Mouse (Mus musculus): ENCODE results near the gene Osbpl3. TPM values are rescaled to one million over a fixed set of nuclear protein-coding genes. Genes with fewer than 3 reads are reported as not detected.

Osbpl3 gene
- polyA plus RNA-seq, 1 experiment from 2014 or later, result 6.4 TPM

- H3K9me3 ChIP-seq (ENCODE audit: control insufficient read depth, low read length), result no peaks in the 10 kb centered on the region
- H3K4me1 ChIP-seq (replicated peaks; ENCODE audit: control insufficient read depth, insufficient read depth, low read length), result peaks cover 11% of the 10 kb centered on the region
- no peak for ATAC-seq (ENCODE audit: low read depth)
- H3K4me2 ChIP-seq (ENCODE audit: low read depth, low read length), result no peak overlapping the region
- no peak overlapping the region for H3K9ac ChIP-seq (ENCODE audit: low read length)
- no peak overlapping the region for H3K27ac ChIP-seq (ENCODE audit: low read length)
- H3K36me3 ChIP-seq (ENCODE audit: control insufficient read depth, insufficient read depth, low read length), result no peaks in the 10 kb centered on the region
- H3K27me3 ChIP-seq (ENCODE audit: control insufficient read depth, insufficient read depth, low read depth, low read length), result no peaks in the 10 kb centered on the region
- WGBS, result 88% methylated on average over 4 of the region's 4 CpGs
- H3K4me3 ChIP-seq (ENCODE audit: low read length), result no peak overlapping the region
Observed at GRCm38 (mm10) chr6:50326192-50326591, 129.8 kb downstream of the Osbpl3 start.

- H3K4me3 ChIP-seq (ENCODE audit: low read length), result no peak overlapping the region
- H3K36me3 ChIP-seq (ENCODE audit: control insufficient read depth, insufficient read depth, low read length), result no peaks in the 10 kb centered on the region
- ATAC-seq (ENCODE audit: low read depth), result no peak
- 60% methylated on average over 9 of the region's 9 CpGs for WGBS
- peaks cover 11% of the 10 kb centered on the region for H3K4me1 ChIP-seq (replicated peaks; ENCODE audit: control insufficient read depth, insufficient read depth, low read length)
- H3K27ac ChIP-seq (ENCODE audit: low read length), result no peak overlapping the region
- H3K9ac ChIP-seq (ENCODE audit: low read length), result no peak overlapping the region
- no peak overlapping the region for H3K4me2 ChIP-seq (ENCODE audit: low read depth, low read length)
- no peaks in the 10 kb centered on the region for H3K9me3 ChIP-seq (ENCODE audit: control insufficient read depth, low read length)
- H3K27me3 ChIP-seq (ENCODE audit: control insufficient read depth, insufficient read depth, low read depth, low read length), result no peaks in the 10 kb centered on the region
Observed at GRCm38 (mm10) chr6:50325485-50325884, 130.5 kb downstream of the Osbpl3 start.

GRCm38 (mm10) chr6:50322631-50323030 is 133.4 kb downstream of the Osbpl3 start:
- H3K4me3 ChIP-seq (ENCODE audit: low read length), result no peak overlapping the region
- H3K27me3 ChIP-seq (ENCODE audit: control insufficient read depth, insufficient read depth, low read depth, low read length), result no peaks in the 10 kb centered on the region
- H3K9ac ChIP-seq (ENCODE audit: low read length), result no peak overlapping the region
- no peaks in the 10 kb centered on the region for H3K36me3 ChIP-seq (ENCODE audit: control insufficient read depth, insufficient read depth, low read length)
- H3K9me3 ChIP-seq (ENCODE audit: control insufficient read depth, low read length), result no peaks in the 10 kb centered on the region
- H3K4me1 ChIP-seq (replicated peaks; ENCODE audit: control insufficient read depth, insufficient read depth, low read length), result no peaks in the 10 kb centered on the region
- no peak overlapping the region for H3K4me2 ChIP-seq (ENCODE audit: low read depth, low read length)
- H3K27ac ChIP-seq (ENCODE audit: low read length), result no peak overlapping the region
- 53% methylated on average over 9 of the region's 9 CpGs for WGBS
- ATAC-seq (ENCODE audit: low read depth), result no peak

- Histone ChIP-seq H3K9ac (ENCODE audit: low read length) (no peak overlapping the region), H3K4me3 (ENCODE audit: low read length) (no peak overlapping the region), H3K27ac (ENCODE audit: low read length) (no peak overlapping the region), H3K27me3 (ENCODE audit: control insufficient read depth, insufficient read depth, low read depth, low read length) (no peaks in the 10 kb centered on the region), H3K4me1 (replicated peaks; ENCODE audit: control insufficient read depth, insufficient read depth, low read length) (no peaks in the 10 kb centered on the region), H3K9me3 (ENCODE audit: control insufficient read depth, low read length) (no peaks in the 10 kb centered on the region), H3K4me2 (ENCODE audit: low read depth, low read length) (no peak overlapping the region), H3K36me3 (ENCODE audit: control insufficient read depth, insufficient read depth, low read length) (no peaks in the 10 kb centered on the region)
- 59% methylated on average over 6 of the region's 6 CpGs for WGBS
- ATAC-seq (ENCODE audit: low read depth), result no peak
Observed at GRCm38 (mm10) chr6:50321739-50322138, 134.3 kb downstream of the Osbpl3 start.

GRCm38 (mm10) chr6:50318590-50319172 is 137.3 kb downstream of the Osbpl3 start:
- Histone ChIP-seq H3K27me3 (ENCODE audit: control insufficient read depth, insufficient read depth, low read depth, low read length) (no peaks in the 10 kb centered on the region), H3K4me3 (ENCODE audit: low read length) (no peak overlapping the region), H3K27ac (ENCODE audit: low read length) (no peak overlapping the region), H3K9me3 (ENCODE audit: control insufficient read depth, low read length) (no peaks in the 10 kb centered on the region), H3K4me2 (ENCODE audit: low read depth, low read length) (no peak overlapping the region), H3K36me3 (ENCODE audit: control insufficient read depth, insufficient read depth, low read length) (no peaks in the 10 kb centered on the region), H3K9ac (ENCODE audit: low read length) (no peak overlapping the region), H3K4me1 (replicated peaks; ENCODE audit: control insufficient read depth, insufficient read depth, low read length) (no peaks in the 10 kb centered on the region; the same call in 1 of the 2 replicates)
- ATAC-seq (ENCODE audit: low read depth), result no peak
- WGBS, result 72% methylated on average over 7 of the region's 7 CpGs

GRCm38 (mm10) chr6:50318150-50318549 is 137.9 kb downstream of the Osbpl3 start:
- Histone ChIP-seq H3K27ac (ENCODE audit: low read length) (no peak overlapping the region), H3K4me2 (ENCODE audit: low read depth, low read length) (no peak overlapping the region), H3K36me3 (ENCODE audit: control insufficient read depth, insufficient read depth, low read length) (no peaks in the 10 kb centered on the region), H3K9ac (ENCODE audit: low read length) (no peak overlapping the region), H3K4me3 (ENCODE audit: low read length) (no peak overlapping the region), H3K4me1 (replicated peaks; ENCODE audit: control insufficient read depth, insufficient read depth, low read length) (no peaks in the 10 kb centered on the region; the same call in 1 of the 2 replicates), H3K9me3 (ENCODE audit: control insufficient read depth, low read length) (no peaks in the 10 kb centered on the region), H3K27me3 (ENCODE audit: control insufficient read depth, insufficient read depth, low read depth, low read length) (no peaks in the 10 kb centered on the region)
- 64% methylated on average over 2 of the region's 2 CpGs for WGBS
- ATAC-seq (ENCODE audit: low read depth), result no peak

GRCm38 (mm10) chr6:50316795-50317505 is 139.1 kb downstream of the Osbpl3 start:
- no peak overlapping the region for H3K4me3 ChIP-seq (ENCODE audit: low read length)
- no peaks in the 10 kb centered on the region; the same call in 1 of the 2 replicates for H3K4me1 ChIP-seq (replicated peaks; ENCODE audit: control insufficient read depth, insufficient read depth, low read length)
- H3K36me3 ChIP-seq (ENCODE audit: control insufficient read depth, insufficient read depth, low read length), result no peaks in the 10 kb centered on the region
- H3K9me3 ChIP-seq (ENCODE audit: control insufficient read depth, low read length), result no peaks in the 10 kb centered on the region
- no peak for ATAC-seq (ENCODE audit: low read depth)
- no peak overlapping the region for H3K9ac ChIP-seq (ENCODE audit: low read length)
- WGBS, result 85% methylated on average over 7 of the region's 7 CpGs
- no peaks in the 10 kb centered on the region for H3K27me3 ChIP-seq (ENCODE audit: control insufficient read depth, insufficient read depth, low read depth, low read length)
- H3K4me2 ChIP-seq (ENCODE audit: low read depth, low read length), result no peak overlapping the region
- no peak overlapping the region for H3K27ac ChIP-seq (ENCODE audit: low read length)

- 48% methylated on average over 12 of the region's 12 CpGs for WGBS
- Histone ChIP-seq H3K36me3 (ENCODE audit: control insufficient read depth, insufficient read depth, low read length) (no peaks in the 10 kb centered on the region), H3K4me1 (replicated peaks; ENCODE audit: control insufficient read depth, insufficient read depth, low read length) (no peaks in the 10 kb centered on the region; the same call in 1 of the 2 replicates), H3K27me3 (ENCODE audit: control insufficient read depth, insufficient read depth, low read depth, low read length) (no peaks in the 10 kb centered on the region), H3K27ac (ENCODE audit: low read length) (peak overlapping the region; percentile 30), H3K9me3 (ENCODE audit: control insufficient read depth, low read length) (no peaks in the 10 kb centered on the region), H3K4me3 (ENCODE audit: low read length) (no peak overlapping the region), H3K4me2 (ENCODE audit: low read depth, low read length) (no peak overlapping the region), H3K9ac (ENCODE audit: low read length) (no peak overlapping the region)
- ATAC-seq (ENCODE audit: low read depth), result peak; percentile 85
Observed at GRCm38 (mm10) chr6:50314406-50315071, 141.5 kb downstream of the Osbpl3 start.

- Histone ChIP-seq H3K9ac (ENCODE audit: low read length) (no peak overlapping the region), H3K9me3 (ENCODE audit: control insufficient read depth, low read length) (no peaks in the 10 kb centered on the region), H3K4me1 (replicated peaks; ENCODE audit: control insufficient read depth, insufficient read depth, low read length) (no peaks in the 10 kb centered on the region; the same call in 1 of the 2 replicates), H3K36me3 (ENCODE audit: control insufficient read depth, insufficient read depth, low read length) (no peaks in the 10 kb centered on the region), H3K4me3 (ENCODE audit: low read length) (no peak overlapping the region), H3K4me2 (ENCODE audit: low read depth, low read length) (no peak overlapping the region), H3K27ac (ENCODE audit: low read length) (no peak overlapping the region), H3K27me3 (ENCODE audit: control insufficient read depth, insufficient read depth, low read depth, low read length) (no peaks in the 10 kb centered on the region)
- 39% methylated on average over 4 of the region's 4 CpGs for WGBS
- peak; percentile 62; the same call in 1 of the 2 replicates for ATAC-seq (ENCODE audit: low read depth)
Observed at GRCm38 (mm10) chr6:50312647-50313046, 143.4 kb downstream of the Osbpl3 start.
